Mouse (Mus musculus) Patski (cell line): ENCODE results near the gene Suv39h2. TPM values are rescaled to one million over a fixed set of nuclear protein-coding genes. Genes with fewer than 3 reads are reported as not detected.
A peak's percentile ranks its signal among the peaks of the same experiment; 100 is the strongest.

Experiments
- ATAC-seq: fragments of 100-300 bp; one replicate; pipeline ENCODE4 v1.8.0; 2021
- CTCF ChIA-PET: fragments of 350-600 bp; sonication (Branson Sonifier 250); formaldehyde crosslinking; loops from one replicate; lab custom pipeline; 2022; ENCODE audit warnings: inconsistent platforms; lab: Charles Lee
- POLR2A ChIA-PET: fragments of 350-600 bp; sonication (Branson Sonifier 250); formaldehyde crosslinking; loops from one replicate; lab custom pipeline; 2022; ENCODE audit warnings: antibody characterized with exemption, inconsistent platforms; lab: Charles Lee
- DNase-seq: peaks from one replicate; pipeline ENCODE4 v3.0.0-alpha.2; 2011; ENCODE audit warnings: low read depth, low spot score
- H3K27me3 ChIP-seq: fragments of 371-371 bp; one replicate; pipeline ENCODE4 v1.5.1; 2021
- CTCF ChIP-seq: fragments of 100-300 bp; IDR thresholded peaks from one replicate; pipeline ENCODE4 v1.5.1; 2021
- in situ Hi-C: fragments of 300-500 bp; cut with MboI; formaldehyde crosslinking; loops from 3 replicates; pipeline ENCODE4 v1.11.1; 2018; ENCODE audit warnings: low pct_unique_long_range_greater_than_20kb, mixed read lengths
- polyA plus RNA-seq: library from polyadenylated mRNA; unstranded; gene quantifications from one replicate; pipeline ENCODE4 v1.2.3, GENCODE M21; 2021

Suv39h2 gene
- polyA plus RNA-seq = 4.9 TPM

- ATAC-seq (peak; percentile 98), DNase-seq (peak; percentile 55)
- H3K27me3 ChIP-seq = no peaks in the 10 kb centered on the region
- in situ Hi-C loops = loop anchor here (25.0 kb wide), 1 partner anchor 1162 kb away; no protein-coding TSS in a partner anchor
- ChIA-PET POLR2A (interaction anchor here (1.0 kb wide), 1 partner anchor 31 kb away, joined by 3 read pairs; no protein-coding TSS in a partner anchor), CTCF (interaction anchor here (0.9 to 1.1 kb wide), 2 partner anchors 15 to 28 kb away, joined by 3 to 4 read pairs; no protein-coding TSS in a partner anchor)
- TF ChIP-seq CTCF = no peak
These were observed at the start of gene Suv39h2 for GRCm38 (mm10) chr2:3474861-3475283. Gene Suv39h2 (minus strand): TSS chr2:3475031.

GRCm38 (mm10) chr2:3522558-3522957 lies 47.7 kb upstream of the Suv39h2 start:
- ATAC-seq (no peak), DNase-seq (no peak)
- H3K27me3 ChIP-seq = no peaks in the 10 kb centered on the region
- CTCF ChIA-PET = interaction anchor here (1.3 kb wide), 1 partner anchor 10 kb away, joined by 3 read pairs; no protein-coding TSS in a partner anchor
- TF ChIP-seq CTCF = no peak
- POLR2A ChIA-PET = no interaction called here
- in situ Hi-C loops = no loop called here

- ATAC-seq = peak; percentile 99
- no peak for TF ChIP-seq CTCF
These were observed 38.0 kb upstream of the Suv39h2 start, which contains the start of the genes Gm45902, Hspa14 and Cdnf for GRCm38 (mm10) chr2:3512552-3513454. Gene Gm45902 (minus strand): TSS chr2:3512790. Gene Hspa14 (minus strand): TSS chr2:3512814. Gene Cdnf (plus strand): TSS chr2:3513030.

GRCm38 (mm10) chr2:3512076-3512475 lies 37.2 kb upstream of the Suv39h2 start:
- ATAC-seq = peak; percentile 3
- CTCF ChIA-PET = no interaction called here
- POLR2A ChIA-PET = no interaction called here
- in situ Hi-C loops = no loop called here
- no peak for TF ChIP-seq CTCF
- H3K27me3 ChIP-seq = no peaks in the 10 kb centered on the region
- no peak for DNase-seq

More at GRCm38 (mm10) chr2:3512552-3513454, 38.0 kb upstream of the Suv39h2 start, which contains the start of the genes Gm45902, Hspa14 and Cdnf:
- ChIA-PET POLR2A (no interaction called here), CTCF (interaction anchor here (1.0 kb wide), 1 partner anchor 12 kb away, joined by 3 read pairs; no protein-coding TSS in a partner anchor)
- H3K27me3 ChIP-seq = no peaks in the 10 kb centered on the region
- in situ Hi-C loops = no loop called here
- DNase-seq = peak; percentile 93

GRCm38 (mm10) chr2:3500886-3501285 lies 26.1 kb upstream of the Suv39h2 start:
- POLR2A ChIA-PET = no interaction called here
- TF ChIP-seq CTCF = no peak
- DNase-seq = no peak
- no peaks in the 10 kb centered on the region for H3K27me3 ChIP-seq
- in situ Hi-C loops = no loop called here
- no peak for ATAC-seq
- CTCF ChIA-PET = no interaction called here

GRCm38 (mm10) chr2:3499543-3499942 lies 24.7 kb upstream of the Suv39h2 start:
- ATAC-seq (no peak), DNase-seq (no peak)
- no peak for TF ChIP-seq CTCF
- ChIA-PET POLR2A (no interaction called here), CTCF (interaction anchor here (1.3 kb wide), 1 partner anchor 26 kb away, joined by 3 read pairs; no protein-coding TSS in a partner anchor)
- in situ Hi-C loops = loop anchor here (25.0 kb wide), 1 partner anchor 1138 kb away; no protein-coding TSS in a partner anchor
- no peaks in the 10 kb centered on the region for H3K27me3 ChIP-seq

GRCm38 (mm10) chr2:3493833-3494409 lies 19.1 kb upstream of the Suv39h2 start:
- ChIA-PET POLR2A (no interaction called here), CTCF (interaction anchor here (1.8 kb wide), 1 partner anchor 21 kb away, joined by 3 read pairs; no protein-coding TSS in a partner anchor)
- no peaks in the 10 kb centered on the region for H3K27me3 ChIP-seq
- in situ Hi-C loops = loop anchor here (25.0 kb wide), 1 partner anchor 1143 kb away; no protein-coding TSS in a partner anchor
- no peak for DNase-seq
- ATAC-seq = no peak
- TF ChIP-seq CTCF = no peak

GRCm38 (mm10) chr2:3489816-3490215 lies 15.0 kb upstream of the Suv39h2 start:
- ATAC-seq = no peak
- CTCF ChIA-PET = interaction anchor here (1.4 to 1.8 kb wide), 2 partner anchors 10 to 14 kb away, joined by 3 to 7 read pairs; no protein-coding TSS in a partner anchor
- no peaks in the 10 kb centered on the region for H3K27me3 ChIP-seq
- no peak for TF ChIP-seq CTCF
- in situ Hi-C loops = loop anchor here (25.0 kb wide), 1 partner anchor 1147 kb away; no protein-coding TSS in a partner anchor
- DNase-seq = no peak
- POLR2A ChIA-PET = interaction anchor here (0.6 kb wide), 1 partner anchor 13 kb away, joined by 6 read pairs; no protein-coding TSS in a partner anchor

GRCm38 (mm10) chr2:3480239-3480638 lies 5.4 kb upstream of the Suv39h2 start:
- POLR2A ChIA-PET = no interaction called here
- ATAC-seq = no peak

More at GRCm38 (mm10) chr2:3480239-3480638, 5.4 kb upstream of the Suv39h2 start:
- DNase-seq = no peak
- TF ChIP-seq CTCF = no peak
- H3K27me3 ChIP-seq = no peaks in the 10 kb centered on the region
- CTCF ChIA-PET = interaction anchor here (1.6 to 1.7 kb wide), 2 partner anchors 9 to 24 kb away, joined by 3 to 7 read pairs; no protein-coding TSS in a partner anchor
- in situ Hi-C loops = loop anchor here (25.0 kb wide), 1 partner anchor 1157 kb away; no protein-coding TSS in a partner anchor
